Mouse (Mus musculus): ENCODE measurements around the gene Cfap99. TPM values are rescaled to one million over a fixed set of nuclear protein-coding genes. Genes with fewer than 3 reads are reported as not detected.

Cfap99 gene
- total and polyA plus RNA-seq, 2 experiments = not detected

GRCm38 (mm10) chr5:34336775-34337450, 48.5 kb downstream of the Cfap99 start:
- H3K4me1 ChIP-seq (ENCODE audit: control insufficient read depth, insufficient read depth, low read length) = peaks cover 5% of the 10 kb centered on the region; the same call in 1 of the 2 replicates
- H3K9ac ChIP-seq (ENCODE audit: low read depth, low read length) = peak overlapping the region; percentile 97
- 0 out of 2 replicates have a peak, but pooled peaks cover 3% of the 10 kb centered on the region for H3K36me3 ChIP-seq (ENCODE audit: control insufficient read depth, insufficient read depth, low read length)
- peak overlapping the region; percentile 95 for H3K27ac ChIP-seq (replicated peaks; ENCODE audit: insufficient read depth, low read depth, low read length)
- WGBS = under 1% methylated on average over 42 of the region's 42 CpGs
- H3K4me3 ChIP-seq (ENCODE audit: insufficient read depth, low read depth, low read length) = peak overlapping the region; percentile 95
- TF ChIP-seq POLR2A (IDR thresholded peaks at IDR 0.05; ENCODE audit: extremely low read depth, insufficient read depth, low read length) (peak; percentile 31; the same call in 1 of the 2 replicates), CTCF (IDR thresholded peaks at IDR 0.05; ENCODE audit: low read depth, low read length) (no peak)
- H3K79me2 ChIP-seq (ENCODE audit: control insufficient read depth, insufficient read depth, low read length) = peaks cover 25% of the 10 kb centered on the region
- peak; percentile 83 for DNase-seq (ENCODE audit: extremely low read depth, low read depth, low spot score)
- no peaks in the 10 kb centered on the region for H3K27me3 ChIP-seq (ENCODE audit: control insufficient read depth, insufficient read depth, low read length)

DNA sequence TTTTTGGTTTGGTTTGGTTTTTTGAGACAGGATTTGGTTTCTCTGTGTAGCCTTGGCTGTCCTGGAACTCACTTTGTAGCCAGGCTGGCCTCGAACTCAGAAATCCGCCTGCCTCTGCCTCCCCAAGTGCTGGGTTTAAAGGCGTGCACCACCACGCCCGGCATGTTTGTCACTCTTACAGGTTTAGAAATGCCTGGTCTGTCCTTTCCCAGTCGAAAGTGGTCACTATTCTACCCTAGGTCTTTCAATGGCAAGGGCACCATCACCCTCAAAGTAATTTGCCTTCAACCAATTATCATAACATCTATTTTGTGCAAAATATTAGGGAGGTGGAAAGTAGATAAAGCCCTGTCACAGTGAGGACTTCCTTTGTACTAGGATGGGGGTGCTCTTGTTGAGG, 51.8 kb downstream of the Cfap99 start:
- no peak overlapping the region for H3K9ac ChIP-seq (ENCODE audit: low read depth, low read length)
- no peak overlapping the region for H3K4me3 ChIP-seq (ENCODE audit: insufficient read depth, low read depth, low read length)
- DNase-seq (ENCODE audit: extremely low read depth, low read depth, low spot score) = no peak
- no peak for TF ChIP-seq POLR2A (IDR thresholded peaks at IDR 0.05; ENCODE audit: extremely low read depth, insufficient read depth, low read length)
- TF ChIP-seq CTCF (IDR thresholded peaks at IDR 0.05; ENCODE audit: low read depth, low read length) = no peak
- peaks cover 30% of the 10 kb centered on the region for H3K79me2 ChIP-seq (ENCODE audit: control insufficient read depth, insufficient read depth, low read length)
- H3K36me3 ChIP-seq (ENCODE audit: control insufficient read depth, insufficient read depth, low read length) = peaks cover 26% of the 10 kb centered on the region
- H3K4me1 ChIP-seq (ENCODE audit: control insufficient read depth, insufficient read depth, low read length) = peaks cover 5% of the 10 kb centered on the region; the same call in 1 of the 2 replicates
- 93% methylated on average over 6 of the region's 6 CpGs for WGBS
- H3K27ac ChIP-seq (replicated peaks; ENCODE audit: insufficient read depth, low read depth, low read length) = no peak overlapping the region
- H3K27me3 ChIP-seq (ENCODE audit: control insufficient read depth, insufficient read depth, low read length) = no peaks in the 10 kb centered on the region

DNA sequence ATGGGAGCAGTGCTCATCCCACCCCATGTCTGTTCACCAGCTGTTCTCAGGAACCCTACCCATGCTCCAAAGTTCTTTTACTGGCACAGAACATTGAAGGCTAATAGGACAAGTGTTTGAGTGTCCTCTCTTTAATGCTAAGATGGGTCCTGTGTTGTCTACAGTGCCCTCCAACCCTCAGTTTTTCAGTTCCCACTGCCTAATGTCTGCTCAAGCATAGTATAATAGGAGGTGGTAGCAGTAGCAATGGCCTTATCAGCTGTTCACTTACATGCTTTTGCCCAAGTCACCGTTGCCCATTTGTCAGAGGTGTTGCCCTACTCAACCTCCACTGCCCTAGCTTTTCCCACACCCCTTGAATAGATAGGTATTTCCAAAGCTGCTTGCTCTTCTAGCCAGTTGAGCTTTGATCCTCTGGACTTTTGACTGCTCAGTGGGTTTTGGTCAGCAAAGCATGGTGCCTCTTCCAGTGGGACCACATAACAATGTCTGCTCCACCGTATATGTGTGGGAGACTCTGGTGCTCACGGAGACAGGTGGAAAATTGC, 63.8 kb downstream of the Cfap99 start:
- Histone ChIP-seq H3K27ac (replicated peaks; ENCODE audit: insufficient read depth, low read depth, low read length) (no peak overlapping the region), H3K27me3 (ENCODE audit: control insufficient read depth, insufficient read depth, low read length) (no peaks in the 10 kb centered on the region), H3K79me2 (ENCODE audit: control insufficient read depth, insufficient read depth, low read length) (no peaks in the 10 kb centered on the region; the same call in 1 of the 2 replicates), H3K4me1 (ENCODE audit: control insufficient read depth, insufficient read depth, low read length) (no peaks in the 10 kb centered on the region), H3K4me3 (ENCODE audit: insufficient read depth, low read depth, low read length) (no peak overlapping the region), H3K36me3 (ENCODE audit: control insufficient read depth, insufficient read depth, low read length) (peaks cover 70% of the 10 kb centered on the region), H3K9ac (ENCODE audit: low read depth, low read length) (no peak overlapping the region)
- WGBS = 46% methylated on average over 3 of the region's 3 CpGs
- DNase-seq (ENCODE audit: extremely low read depth, low read depth, low spot score) = peak; percentile 66
- no peak for TF ChIP-seq CTCF (IDR thresholded peaks at IDR 0.05; ENCODE audit: low read depth, low read length)

DNA sequence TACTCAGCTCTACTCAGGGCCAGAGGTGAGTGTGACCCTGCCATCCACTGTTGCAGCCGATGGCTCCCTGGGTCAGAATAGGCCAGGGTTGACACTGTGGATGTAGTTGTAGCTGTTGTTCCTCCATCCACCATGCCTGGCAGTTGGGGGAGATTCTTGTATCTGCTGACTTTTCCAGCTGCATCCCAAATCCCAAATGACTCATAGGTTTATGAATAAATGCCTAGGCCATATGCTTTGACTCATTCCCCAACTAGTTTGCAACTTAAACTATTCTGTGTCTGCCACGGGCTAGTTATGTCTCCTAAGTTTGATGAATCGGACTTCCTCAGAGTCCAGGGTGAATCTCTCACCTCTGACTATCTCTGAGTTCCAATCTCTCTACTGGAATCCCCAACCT, 71.9 kb downstream of the Cfap99 start:
- Histone ChIP-seq H3K27me3 (ENCODE audit: control insufficient read depth, insufficient read depth, low read length) (no peaks in the 10 kb centered on the region), H3K27ac (replicated peaks; ENCODE audit: insufficient read depth, low read depth, low read length) (no peak overlapping the region), H3K9ac (ENCODE audit: low read depth, low read length) (no peak overlapping the region), H3K4me1 (ENCODE audit: control insufficient read depth, insufficient read depth, low read length) (no peaks in the 10 kb centered on the region), H3K79me2 (ENCODE audit: control insufficient read depth, insufficient read depth, low read length) (no peaks in the 10 kb centered on the region), H3K36me3 (ENCODE audit: control insufficient read depth, insufficient read depth, low read length) (peaks cover 26% of the 10 kb centered on the region), H3K4me3 (ENCODE audit: insufficient read depth, low read depth, low read length) (no peak overlapping the region)
- no peak for DNase-seq (ENCODE audit: extremely low read depth, low read depth, low spot score)
- 96% methylated on average over 3 of the region's 3 CpGs for WGBS
- TF ChIP-seq POLR2A (IDR thresholded peaks at IDR 0.05; ENCODE audit: extremely low read depth, insufficient read depth, low read length) = no peak
- TF ChIP-seq CTCF (IDR thresholded peaks at IDR 0.05; ENCODE audit: low read depth, low read length) = no peak

GRCm38 (mm10) chr5:34363115-34363514, 74.7 kb downstream of the Cfap99 start:
- DNase-seq (ENCODE audit: extremely low read depth, low read depth, low spot score) = no peak
- H3K4me3 ChIP-seq (ENCODE audit: insufficient read depth, low read depth, low read length) = no peak overlapping the region
- no peaks in the 10 kb centered on the region for H3K79me2 ChIP-seq (ENCODE audit: control insufficient read depth, insufficient read depth, low read length)
- H3K36me3 ChIP-seq (ENCODE audit: control insufficient read depth, insufficient read depth, low read length) = peaks cover 22% of the 10 kb centered on the region
- no peak overlapping the region for H3K9ac ChIP-seq (ENCODE audit: low read depth, low read length)
- H3K27ac ChIP-seq (replicated peaks; ENCODE audit: insufficient read depth, low read depth, low read length) = no peak overlapping the region
- TF ChIP-seq POLR2A (IDR thresholded peaks at IDR 0.05; ENCODE audit: extremely low read depth, insufficient read depth, low read length) (no peak), CTCF (IDR thresholded peaks at IDR 0.05; ENCODE audit: low read depth, low read length) (no peak)
- H3K27me3 ChIP-seq (ENCODE audit: control insufficient read depth, insufficient read depth, low read length) = no peaks in the 10 kb centered on the region
- no peaks in the 10 kb centered on the region for H3K4me1 ChIP-seq (ENCODE audit: control insufficient read depth, insufficient read depth, low read length)
